Mouse (Mus musculus) heart, postnatal 0 days (tissue): Measurements from ENCODE around the gene Akr1b8. TPM values are rescaled to one million over a fixed set of nuclear protein-coding genes. Genes with fewer than 3 reads are reported as not detected.
A peak's percentile ranks its signal among the peaks of the same experiment; 100 is the strongest.

ENCODE experiments used
- ATAC-seq: fragments of 200-750 bp; cut with Nextera tagmentation; 2 replicates; pipeline ENCODE4 v1.8.0; 2017; ENCODE audit warnings: low read depth, moderate number of reproducible peaks, moderate library complexity; ENCODE audit not compliant: insufficient read depth
- DNase-seq: peaks from one replicate; pipeline ENCODE4 v3.0.0-alpha.2; 2016; ENCODE audit warnings: low spot score
- H3K27ac ChIP-seq: fragments of 300-500 bp; sonication (generic); 2 replicates; pipeline ENCODE4 v1.5.1; 2014; ENCODE audit warnings: low read depth, mild to moderate bottlenecking
- H3K27me3 ChIP-seq: fragments of 300-500 bp; sonication (generic); 2 replicates; pipeline ENCODE4 v1.6.1; 2014; ENCODE audit warnings: low read length, mixed read lengths; ENCODE audit not compliant: control insufficient read depth, insufficient read depth
- H3K36me3 ChIP-seq: fragments of 300-500 bp; sonication (generic); replicated peaks from 2 replicates; pipeline ENCODE4 v1.6.1; 2014; ENCODE audit warnings: low read length, mixed read lengths; ENCODE audit not compliant: control insufficient read depth, insufficient read depth
- H3K4me1 ChIP-seq: fragments of 300-500 bp; sonication (generic); 2 replicates; pipeline ENCODE4 v1.6.1; 2014; ENCODE audit warnings: antibody characterized with exemption; ENCODE audit not compliant: control insufficient read depth, insufficient read depth
- H3K4me2 ChIP-seq: fragments of 300-500 bp; sonication (generic); 2 replicates; pipeline ENCODE4 v1.6.1; 2014; ENCODE audit warnings: low read depth, mild to moderate bottlenecking, low read length, moderate library complexity
- H3K4me3 ChIP-seq: fragments of 300-500 bp; sonication (generic); 2 replicates; pipeline ENCODE4 v1.5.1; 2014; ENCODE audit warnings: low read depth, low read length
- H3K9ac ChIP-seq: fragments of 300-500 bp; sonication (generic); replicated peaks from 2 replicates; pipeline ENCODE4 v1.6.1; 2014; ENCODE audit warnings: low read depth, low read length, mixed read lengths
- H3K9me3 ChIP-seq: fragments of 300-500 bp; sonication (generic); replicated peaks from 2 replicates; pipeline ENCODE4 v1.6.1; 2016; ENCODE audit warnings: low read length; ENCODE audit not compliant: control insufficient read depth
- CTCF ChIP-seq: IDR thresholded peaks from 2 replicates; pipeline ENCODE4 v1.5.1; 2016; ENCODE audit warnings: antibody characterized with exemption, control low read depth, low read depth
- EP300 ChIP-seq: IDR thresholded peaks from 2 replicates; pipeline ENCODE4 v1.6.1; 2016; ENCODE audit warnings: antibody characterized with exemption, low read depth
- WGBS: fragments of 180-500 bp; shearing (Covaris S2); extraction: QIAGEN DNeasy Blood & Tissue Kit; methylation state at CpG from one replicate; pipeline ENCODE4 v1.1.7; 2014; 5-methylcytosine and 5-hydroxymethylcytosine counted together
- polyA plus RNA-seq: library from polyadenylated mRNA; unstranded; fragments of >200 nt; fragmentation: Nextera tagmentation; extraction: Ambion mirVana; gene quantifications from 2 replicates; pipeline ENCODE4 v1.2.1, GENCODE M21; 2015
- total RNA-seq: library from RNA; depleted of rRNA; stranded (reverse); fragments of >200 nt; gene quantifications from 2 replicates; pipeline ENCODE4 v1.2.3, GENCODE M21; 2014; ENCODE audit warnings: low replicate concordance

The Akr1b8 gene
- total and polyA plus RNA-seq, 2 experiments from 2014 or later = 1.3 to 8.5 TPM

DNA sequence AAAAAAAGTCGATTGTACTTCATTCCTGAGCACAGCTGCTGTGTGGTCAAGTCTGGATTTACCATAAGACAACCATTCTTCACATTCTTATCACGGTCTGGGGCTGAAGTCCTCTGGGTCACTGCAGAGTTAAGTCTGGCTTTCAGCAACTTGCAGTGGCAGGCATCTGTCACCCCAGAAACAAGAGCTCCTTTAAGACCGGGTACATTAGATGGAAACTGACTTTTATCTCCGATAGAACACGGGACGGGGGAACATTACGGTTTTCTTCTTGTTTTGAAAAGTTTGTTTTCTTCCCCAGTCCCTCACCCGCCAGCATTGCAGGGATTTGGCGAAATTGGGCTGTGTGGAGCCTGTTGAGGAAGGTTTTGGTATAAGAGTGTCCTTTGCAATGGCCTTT is 1.9 kb downstream of the Akr1b8 start:
- no peak overlapping the region for H3K4me3 ChIP-seq
- H3K9me3 ChIP-seq = no peaks in the 10 kb centered on the region
- DNase-seq (no peak), ATAC-seq (no peak)
- 58% methylated on average over 9 of the region's 9 CpGs for WGBS
- TF ChIP-seq CTCF (no peak), EP300 (no peak)
- H3K36me3 ChIP-seq = no peaks in the 10 kb centered on the region
- peaks cover 10% of the 10 kb centered on the region; the same call in 1 of the 2 replicates for H3K4me1 ChIP-seq
- H3K27me3 ChIP-seq = no peaks in the 10 kb centered on the region
- H3K9ac ChIP-seq = no peak overlapping the region
- H3K4me2 ChIP-seq = no peak overlapping the region
- H3K27ac ChIP-seq = no peak overlapping the region

DNA sequence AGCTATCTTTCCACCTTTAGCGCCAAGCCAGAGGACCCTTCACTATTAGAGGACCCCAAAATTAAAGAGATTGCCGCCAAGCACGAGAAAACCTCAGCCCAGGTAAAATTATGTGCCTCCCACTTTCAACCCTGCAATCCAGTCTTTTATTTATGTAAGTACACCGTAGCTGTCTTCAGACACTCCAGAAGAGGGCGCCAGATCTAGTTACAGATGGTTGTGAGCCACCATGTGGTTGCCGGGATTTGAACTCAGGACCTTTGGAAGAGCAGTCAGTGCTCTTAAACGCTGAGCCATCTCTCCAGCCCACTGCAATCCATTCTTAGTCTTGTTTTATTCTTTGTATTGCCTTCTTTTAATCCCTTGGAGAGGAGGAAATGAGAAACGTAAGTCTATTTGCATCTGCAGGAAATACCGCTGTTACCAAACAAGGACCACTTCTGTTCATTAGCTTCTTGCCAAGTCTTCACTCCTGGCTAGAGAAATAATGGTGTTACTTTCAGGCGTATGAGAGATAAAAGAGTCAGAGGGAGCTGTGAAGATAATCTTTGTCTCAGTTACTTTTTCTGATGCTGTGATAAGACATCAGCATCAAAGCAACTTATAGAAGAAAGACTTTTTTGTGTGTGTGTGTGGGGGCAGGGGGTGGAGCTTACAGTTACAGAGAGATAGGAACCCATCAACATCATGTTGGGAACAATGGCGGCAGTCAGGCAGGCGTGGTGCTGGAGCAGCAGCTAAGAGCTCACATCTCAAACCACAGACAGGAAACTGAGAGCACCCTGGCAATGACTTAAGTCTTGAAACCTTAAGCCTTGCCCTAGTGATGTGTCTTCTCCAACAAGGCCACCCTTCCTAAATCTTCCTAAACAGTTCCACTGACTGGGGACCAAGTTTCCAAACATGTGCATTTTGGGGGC is 10.6 kb downstream of the Akr1b8 start:
- Histone ChIP-seq H3K9me3 (no peaks in the 10 kb centered on the region), H3K4me3 (no peak overlapping the region), H3K4me2 (no peak overlapping the region), H3K4me1 (no peaks in the 10 kb centered on the region), H3K9ac (no peak overlapping the region), H3K36me3 (no peaks in the 10 kb centered on the region), H3K27ac (no peak overlapping the region), H3K27me3 (no peaks in the 10 kb centered on the region)
- 80% methylated on average over 12 of the region's 12 CpGs for WGBS
- DNase-seq (no peak), ATAC-seq (no peak)
- TF ChIP-seq EP300 (no peak), CTCF (no peak)

DNA sequence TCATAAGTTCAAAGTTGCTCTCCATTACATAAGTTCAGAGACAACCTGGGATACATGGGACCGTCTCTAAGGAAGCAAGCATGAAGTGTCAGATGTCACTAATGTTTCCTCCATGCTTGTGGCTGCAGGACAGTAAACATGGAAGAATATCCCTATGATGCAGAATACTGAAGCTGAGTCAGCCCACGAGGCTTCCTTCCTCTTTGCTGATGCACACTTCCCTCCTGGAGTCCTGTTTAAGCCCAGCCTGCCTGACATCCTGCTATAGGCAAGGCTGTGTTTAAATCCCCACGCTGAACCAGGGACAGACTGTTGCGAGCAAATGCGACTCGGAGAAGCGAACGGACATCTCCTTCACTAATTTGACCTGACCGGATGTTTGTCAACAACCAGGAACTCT is 14.1 kb downstream of the Akr1b8 start:
- Histone ChIP-seq H3K27ac (no peak overlapping the region), H3K9ac (no peak overlapping the region), H3K36me3 (no peaks in the 10 kb centered on the region), H3K27me3 (no peaks in the 10 kb centered on the region), H3K9me3 (no peaks in the 10 kb centered on the region), H3K4me1 (no peaks in the 10 kb centered on the region), H3K4me3 (no peak overlapping the region), H3K4me2 (no peak overlapping the region)
- ATAC-seq (no peak), DNase-seq (no peak)
- no peak for TF ChIP-seq EP300
- no peak for TF ChIP-seq CTCF
- 68% methylated on average over 9 of the region's 9 CpGs for WGBS

DNA sequence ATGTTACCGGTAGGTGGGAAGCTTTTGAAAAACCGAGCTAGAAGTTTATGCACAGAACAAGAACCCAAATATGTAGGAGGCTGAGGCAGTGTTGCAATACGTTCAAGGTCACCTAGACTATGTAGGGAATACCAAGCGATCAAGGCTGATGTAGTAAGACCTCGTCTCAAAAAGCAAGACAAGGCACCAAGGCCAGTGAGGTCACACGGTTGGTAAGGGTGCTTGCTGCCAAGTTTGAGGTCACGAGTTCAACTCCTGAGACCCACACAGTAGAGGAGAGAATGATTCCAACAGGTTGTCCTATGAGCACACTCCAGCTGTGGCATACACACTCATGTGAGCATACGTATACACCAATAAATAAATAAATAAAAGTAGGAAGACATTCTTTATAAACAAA is 16.2 kb downstream of the Akr1b8 start:
- H3K4me2 ChIP-seq = no peak overlapping the region
- H3K9me3 ChIP-seq = no peaks in the 10 kb centered on the region
- no peak overlapping the region for H3K27ac ChIP-seq
- 81% methylated on average over 8 of the region's 8 CpGs for WGBS
- ATAC-seq (no peak), DNase-seq (no peak)
- H3K4me1 ChIP-seq = no peaks in the 10 kb centered on the region
- H3K9ac ChIP-seq = no peak overlapping the region
- TF ChIP-seq EP300 (no peak), CTCF (no peak)
- H3K36me3 ChIP-seq = no peaks in the 10 kb centered on the region
- no peaks in the 10 kb centered on the region for H3K27me3 ChIP-seq
- H3K4me3 ChIP-seq = no peak overlapping the region

DNA sequence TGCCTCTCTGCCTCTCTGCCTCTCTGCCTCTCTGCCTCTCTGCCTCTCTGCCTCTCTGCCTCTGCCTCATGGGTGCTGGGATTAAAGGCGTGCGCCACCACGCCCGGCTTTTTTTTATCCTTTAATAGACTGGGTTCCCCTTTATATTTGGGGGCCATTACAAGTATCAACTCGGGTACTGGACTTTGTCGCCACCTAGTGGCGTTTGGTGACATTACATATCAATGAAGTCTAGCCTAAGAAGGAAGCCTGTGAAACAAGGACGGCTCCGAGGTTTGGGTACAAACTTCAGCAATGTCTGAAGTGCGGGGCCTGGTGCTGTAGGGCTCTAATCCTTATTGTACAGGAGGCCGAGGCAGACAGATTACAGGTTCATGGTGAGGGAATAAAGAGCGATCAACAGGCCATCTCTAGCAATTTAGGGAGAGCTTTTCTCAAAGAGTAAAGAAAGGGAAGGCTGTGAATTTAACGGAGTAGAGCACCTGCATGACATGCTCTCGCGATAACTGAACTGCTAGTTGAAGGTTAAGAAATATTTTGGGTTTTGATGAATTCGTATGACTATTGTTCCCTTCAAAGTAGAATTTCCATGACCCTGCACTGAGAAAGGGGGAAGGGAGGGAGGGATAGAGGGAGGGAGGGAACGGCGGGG is 17.9 kb downstream of the Akr1b8 start:
- ATAC-seq = no peak
- no peak overlapping the region for H3K9ac ChIP-seq

More for the DNA sequence above, 17.9 kb downstream of the Akr1b8 start:
- TF ChIP-seq EP300 = no peak
- TF ChIP-seq CTCF = peak; percentile 74
- 20% methylated on average over 18 of the region's 18 CpGs for WGBS
- no peak overlapping the region for H3K27ac ChIP-seq
- H3K27me3 ChIP-seq = no peaks in the 10 kb centered on the region
- no peaks in the 10 kb centered on the region for H3K4me1 ChIP-seq
- no peak overlapping the region for H3K4me3 ChIP-seq
- DNase-seq = peak; percentile 47
- H3K9me3 ChIP-seq = no peaks in the 10 kb centered on the region
- H3K4me2 ChIP-seq = peak overlapping the region; percentile 47
- no peaks in the 10 kb centered on the region for H3K36me3 ChIP-seq
